Mouse (Mus musculus): ENCODE data around the gene 2810004N23Rik.

DNA sequence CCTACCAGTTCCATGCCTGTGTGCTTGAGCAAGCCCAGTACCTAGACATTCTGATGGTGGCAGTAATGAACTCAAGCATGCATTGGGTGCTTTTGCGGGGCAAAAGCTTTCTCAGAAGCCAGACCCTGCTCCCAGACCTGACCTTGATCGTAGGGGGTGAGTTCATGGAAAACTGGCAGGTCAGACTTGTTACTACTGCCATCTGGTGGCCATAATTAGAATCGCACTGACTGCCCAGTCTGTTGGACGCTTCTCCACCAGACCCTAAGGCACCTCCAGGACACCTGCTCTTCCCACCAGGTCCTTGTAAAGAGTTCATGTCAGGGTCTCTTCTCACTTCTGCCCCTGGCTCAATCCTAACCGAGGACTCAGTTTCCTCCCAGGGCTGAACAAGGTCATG lies 35.5 kb downstream of the 2810004N23Rik start:
- TF ChIP-seq POLR2A (IDR thresholded peaks at IDR 0.05; ENCODE audit: extremely low read depth, insufficient read depth, low read length) (no peak), CTCF (IDR thresholded peaks at IDR 0.05; ENCODE audit: low read depth, low read length) (peak; percentile 75)
